Mouse (Mus musculus): Measurements from ENCODE around the gene Fam206a.

Gene Fam206a

GRCm38 (mm10) chr4:56801907-56802668, at the start of gene Fam206a, which contains the start of gene Elp1:
Gene Fam206a, plus strand, starts transcription at chr4:56802345.
Gene Elp1, minus strand, starts transcription at chr4:56802331.
- DNase-seq: peak; percentile 98

GRCm38 (mm10) chr4:56756021-56756420, 46.1 kb upstream of the Fam206a start:
- DNase-seq: no peak

GRCm38 (mm10) chr4:56756966-56757600, 45.1 kb upstream of the Fam206a start:
- no peak for DNase-seq

- no peak for DNase-seq
Observed at GRCm38 (mm10) chr4:56757693-56758092, 44.5 kb upstream of the Fam206a start.

- DNase-seq: no peak
Observed at GRCm38 (mm10) chr4:56767861-56768284, 34.3 kb upstream of the Fam206a start.

- no peak for DNase-seq
Observed at GRCm38 (mm10) chr4:56768913-56769312, 33.2 kb upstream of the Fam206a start.

GRCm38 (mm10) chr4:56771065-56771464, 31.1 kb upstream of the Fam206a start:
- DNase-seq: no peak

GRCm38 (mm10) chr4:56791373-56791772, 10.8 kb upstream of the Fam206a start:
- peak; percentile 13 for DNase-seq

- DNase-seq: no peak
Observed at GRCm38 (mm10) chr4:56802669-56803150, 565 bp downstream of the Fam206a start.

GRCm38 (mm10) chr4:56809050-56809449, 6.9 kb downstream of the Fam206a start:
- DNase-seq: no peak

GRCm38 (mm10) chr4:56811642-56812041, 9.5 kb downstream of the Fam206a start:
- DNase-seq: no peak

GRCm38 (mm10) chr4:56812096-56812495, 10.0 kb downstream of the Fam206a start:
- DNase-seq: no peak

- no peak for DNase-seq
Observed at GRCm38 (mm10) chr4:56815131-56815530, 13.0 kb downstream of the Fam206a start.

GRCm38 (mm10) chr4:56820017-56820550, 17.9 kb downstream of the Fam206a start:
- DNase-seq: no peak

GRCm38 (mm10) chr4:56824231-56824630, 22.1 kb downstream of the Fam206a start:
- no peak for DNase-seq

- no peak for DNase-seq
Observed at GRCm38 (mm10) chr4:56828932-56829331, 26.8 kb downstream of the Fam206a start.

GRCm38 (mm10) chr4:56829511-56829921, 27.4 kb downstream of the Fam206a start:
- peak; percentile 54 for DNase-seq

- DNase-seq: no peak
Observed at GRCm38 (mm10) chr4:56831013-56831609, 29.0 kb downstream of the Fam206a start.

- DNase-seq: no peak
Observed at GRCm38 (mm10) chr4:56831998-56832397, 29.9 kb downstream of the Fam206a start.

- DNase-seq: no peak
Observed at GRCm38 (mm10) chr4:56837661-56838060, 35.5 kb downstream of the Fam206a start.

- peak; percentile 34 for DNase-seq
Observed at GRCm38 (mm10) chr4:56840297-56840696, 38.2 kb downstream of the Fam206a start.

- DNase-seq: no peak
Observed at GRCm38 (mm10) chr4:56842501-56842900, 40.4 kb downstream of the Fam206a start.

GRCm38 (mm10) chr4:56843963-56844362, 41.8 kb downstream of the Fam206a start:
- no peak for DNase-seq

Measured in kidney, postnatal 10 days (tissue).